Mouse (Mus musculus): ENCODE results near the gene Sod3. TPM values are rescaled to one million over a fixed set of nuclear protein-coding genes. Genes with fewer than 3 reads are reported as not detected.

The Sod3 gene
- polyA plus RNA-seq, 1 experiment from 2014 or later = 0.38 TPM

GRCm38 (mm10) chr5:52411567-52411966 lies 48.0 kb downstream of the Sod3 start:
- no peaks in the 10 kb centered on the region for H3K36me3 ChIP-seq (replicated peaks; ENCODE audit: control insufficient read depth, insufficient read depth, low read depth, low read length)
- no peak overlapping the region for H3K4me2 ChIP-seq (ENCODE audit: low read depth, low read length)
- H3K9me3 ChIP-seq (replicated peaks; ENCODE audit: control insufficient read depth, low read length) = no peaks in the 10 kb centered on the region
- no peak overlapping the region for H3K27ac ChIP-seq (replicated peaks; ENCODE audit: low read depth, low read length)
- 55% methylated on average over 3 of the region's 3 CpGs for WGBS
- no peaks in the 10 kb centered on the region for H3K4me1 ChIP-seq (ENCODE audit: control insufficient read depth, insufficient read depth, low read length)
- H3K4me3 ChIP-seq (ENCODE audit: low read depth, low read length) = no peak overlapping the region
- DNase-seq (ENCODE audit: low spot score) (peak; percentile 77), ATAC-seq (replicated peaks; ENCODE audit: insufficient number of reproducible peaks, low FRiP score, low TSS enrichment, low read depth) (0 out of 2 replicates have a peak, but pooled peaks have one; percentile 39)
- no peaks in the 10 kb centered on the region for H3K27me3 ChIP-seq (ENCODE audit: control insufficient read depth, insufficient read depth, low read length)
- H3K9ac ChIP-seq (replicated peaks; ENCODE audit: low read length) = no peak overlapping the region

DNA sequence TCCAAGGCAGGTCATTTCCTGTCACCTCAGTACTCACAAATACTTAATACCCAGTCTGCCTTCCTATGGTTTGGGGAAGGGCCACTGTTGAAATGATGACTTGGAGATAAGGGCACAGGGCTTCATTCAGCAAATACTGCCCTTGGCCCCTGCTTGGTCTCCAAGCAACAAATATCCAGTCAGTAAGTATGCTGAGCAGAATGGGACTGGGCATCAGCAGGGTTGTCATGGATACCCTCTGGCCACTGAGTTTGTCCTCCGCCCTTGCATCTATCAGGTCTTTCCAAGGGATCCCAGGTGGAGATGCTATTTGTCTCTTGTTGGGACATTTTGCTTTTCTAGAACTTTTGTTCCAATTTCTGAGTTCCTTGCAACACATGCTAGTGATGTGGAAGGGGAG lies 51.6 kb downstream of the Sod3 start:
- ATAC-seq (replicated peaks; ENCODE audit: insufficient number of reproducible peaks, low FRiP score, low TSS enrichment, low read depth) = no peak
- H3K9me3 ChIP-seq (replicated peaks; ENCODE audit: control insufficient read depth, low read length) = no peaks in the 10 kb centered on the region
- WGBS = 71% methylated on average over 1 of the region's 1 CpGs
- H3K4me1 ChIP-seq (ENCODE audit: control insufficient read depth, insufficient read depth, low read length) = no peaks in the 10 kb centered on the region
- no peaks in the 10 kb centered on the region for H3K36me3 ChIP-seq (replicated peaks; ENCODE audit: control insufficient read depth, insufficient read depth, low read depth, low read length)
- H3K4me3 ChIP-seq (ENCODE audit: low read depth, low read length) = no peak overlapping the region
- no peak overlapping the region for H3K27ac ChIP-seq (replicated peaks; ENCODE audit: low read depth, low read length)
- no peak for DNase-seq (ENCODE audit: low spot score)
- H3K9ac ChIP-seq (replicated peaks; ENCODE audit: low read length) = no peak overlapping the region
- no peak overlapping the region for H3K4me2 ChIP-seq (ENCODE audit: low read depth, low read length)
- H3K27me3 ChIP-seq (ENCODE audit: control insufficient read depth, insufficient read depth, low read length) = no peaks in the 10 kb centered on the region

DNA sequence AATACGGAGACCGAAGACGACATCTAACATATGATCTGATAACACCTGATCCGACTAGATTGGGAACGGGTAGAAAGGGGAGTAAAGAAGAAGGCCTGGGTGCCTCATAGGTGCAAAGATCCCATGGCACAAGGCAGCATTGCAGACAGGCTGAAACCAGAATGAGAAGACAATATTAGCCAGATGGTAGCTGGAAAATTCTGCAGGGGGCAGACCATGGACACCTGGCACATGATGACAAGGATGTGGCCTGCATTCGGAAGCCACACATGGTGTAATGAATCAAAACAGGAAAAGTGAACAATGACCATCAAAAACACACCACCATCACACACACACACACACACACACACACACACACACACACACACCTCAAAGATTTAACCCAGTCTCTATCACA lies 52.3 kb downstream of the Sod3 start:
- Histone ChIP-seq H3K27ac (replicated peaks; ENCODE audit: low read depth, low read length) (no peak overlapping the region), H3K9ac (replicated peaks; ENCODE audit: low read length) (no peak overlapping the region), H3K36me3 (replicated peaks; ENCODE audit: control insufficient read depth, insufficient read depth, low read depth, low read length) (no peaks in the 10 kb centered on the region), H3K27me3 (ENCODE audit: control insufficient read depth, insufficient read depth, low read length) (no peaks in the 10 kb centered on the region), H3K4me2 (ENCODE audit: low read depth, low read length) (no peak overlapping the region), H3K4me3 (ENCODE audit: low read depth, low read length) (no peak overlapping the region), H3K9me3 (replicated peaks; ENCODE audit: control insufficient read depth, low read length) (no peaks in the 10 kb centered on the region), H3K4me1 (ENCODE audit: control insufficient read depth, insufficient read depth, low read length) (no peaks in the 10 kb centered on the region)
- DNase-seq (ENCODE audit: low spot score) (no peak), ATAC-seq (replicated peaks; ENCODE audit: insufficient number of reproducible peaks, low FRiP score, low TSS enrichment, low read depth) (no peak)
- 86% methylated on average over 6 of the region's 6 CpGs for whole genome bisulfite sequencing

DNA sequence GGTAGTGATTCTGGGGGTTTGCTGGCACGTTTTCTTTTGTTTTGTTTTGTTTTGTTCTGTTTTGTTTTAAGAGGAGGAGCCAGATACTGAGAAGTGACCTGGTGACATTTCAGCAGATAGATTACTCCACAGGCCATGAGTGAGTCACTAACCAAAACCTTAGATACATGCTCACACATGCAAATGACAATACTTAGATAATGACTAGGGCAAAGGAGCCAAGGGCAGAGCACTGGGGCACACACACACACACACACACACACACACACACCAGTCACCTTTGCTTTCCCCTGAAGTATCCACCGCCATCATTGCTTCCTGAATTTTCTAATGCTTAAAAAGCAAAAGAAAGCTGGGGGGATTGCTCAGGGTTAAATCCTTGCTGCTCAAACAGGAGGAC lies 52.9 kb downstream of the Sod3 start:
- Histone ChIP-seq H3K4me1 (ENCODE audit: control insufficient read depth, insufficient read depth, low read length) (no peaks in the 10 kb centered on the region), H3K4me2 (ENCODE audit: low read depth, low read length) (no peak overlapping the region), H3K9me3 (replicated peaks; ENCODE audit: control insufficient read depth, low read length) (no peaks in the 10 kb centered on the region), H3K4me3 (ENCODE audit: low read depth, low read length) (no peak overlapping the region), H3K9ac (replicated peaks; ENCODE audit: low read length) (no peak overlapping the region), H3K27ac (replicated peaks; ENCODE audit: low read depth, low read length) (no peak overlapping the region), H3K36me3 (replicated peaks; ENCODE audit: control insufficient read depth, insufficient read depth, low read depth, low read length) (no peaks in the 10 kb centered on the region), H3K27me3 (ENCODE audit: control insufficient read depth, insufficient read depth, low read length) (no peaks in the 10 kb centered on the region)
- no peak for ATAC-seq (replicated peaks; ENCODE audit: insufficient number of reproducible peaks, low FRiP score, low TSS enrichment, low read depth)
- 61% methylated on average over 2 of the region's 2 CpGs for WGBS
- no peak for DNase-seq (ENCODE audit: low spot score)

Other genes starting within 250 kb of the Sod3 start
- 112 and 118 TPM in 2 replicates for gene Dhx15, start 173.3 kb upstream of the Sod3 start, polyA plus RNA-seq (2014; fragmentation: Nextera tagmentation; extraction: Ambion mirVana)
- gene Ccdc149, start 107.7 kb downstream of the Sod3 start, polyA plus RNA-seq (2014; fragmentation: Nextera tagmentation; extraction: Ambion mirVana) = 1.2 and 1.3 TPM in 2 replicates
- 1.8 and 1.9 TPM in 2 replicates for gene Lgi2, start 202.7 kb downstream of the Sod3 start, polyA plus RNA-seq (2014; fragmentation: Nextera tagmentation; extraction: Ambion mirVana)

All from embryonic facial prominence, embryonic 11.5 days (tissue).